Mouse (Mus musculus) forebrain, embryonic 16.5 days (tissue): ENCODE results near the gene Aen. TPM values are rescaled to one million over a fixed set of nuclear protein-coding genes. Genes with fewer than 3 reads are reported as not detected.

Source experiments
- ATAC-seq: fragments of 200-750 bp; cut with Nextera tagmentation; 2 replicates; pipeline ENCODE4 v1.8.0; 2017; ENCODE audit warnings: mild to moderate bottlenecking, moderate library complexity
- H3K27ac ChIP-seq: fragments of 300-500 bp; sonication (generic); 2 replicates; pipeline ENCODE4 v1.5.1; 2014; ENCODE audit warnings: low read length, control low read depth
- H3K27me3 ChIP-seq: fragments of 300-500 bp; sonication (generic); replicated peaks from 2 replicates; pipeline ENCODE4 v1.6.1; 2014; ENCODE audit warnings: low read length; ENCODE audit not compliant: control insufficient read depth, insufficient read depth
- H3K36me3 ChIP-seq: fragments of 300-500 bp; sonication (generic); 2 replicates; pipeline ENCODE4 v1.6.1; 2014; ENCODE audit not compliant: control insufficient read depth, insufficient read depth
- H3K4me1 ChIP-seq: fragments of 300-500 bp; sonication (generic); replicated peaks from 2 replicates; pipeline ENCODE4 v1.6.1; 2014; ENCODE audit warnings: low read length; ENCODE audit not compliant: control insufficient read depth, insufficient read depth
- H3K4me2 ChIP-seq: fragments of 300-500 bp; sonication (generic); 2 replicates; pipeline ENCODE4 v1.6.1; 2014; ENCODE audit warnings: mild to moderate bottlenecking, low read length, control low read depth
- H3K4me3 ChIP-seq: fragments of 300-500 bp; sonication (generic); replicated peaks from 2 replicates; pipeline ENCODE4 v1.5.1; 2014; ENCODE audit warnings: mild to moderate bottlenecking, low read length, control low read depth
- H3K9ac ChIP-seq: fragments of 300-500 bp; sonication (generic); replicated peaks from 2 replicates; pipeline ENCODE4 v1.6.1; 2014; ENCODE audit warnings: low read depth, low read length, control low read depth
- H3K9me3 ChIP-seq: fragments of 300-500 bp; sonication (generic); 2 replicates; pipeline ENCODE4 v1.6.1; 2016; ENCODE audit warnings: low read length; ENCODE audit not compliant: control insufficient read depth
- WGBS: fragments of 180-500 bp; shearing (Covaris S2); extraction: QIAGEN DNeasy Blood & Tissue Kit; methylation state at CpG from one replicate; pipeline ENCODE4 v1.1.7; 2014; 5-methylcytosine and 5-hydroxymethylcytosine counted together
- polyA plus RNA-seq: library from polyadenylated mRNA; unstranded; fragments of >200 nt; fragmentation: Nextera tagmentation; extraction: Ambion mirVana; gene quantifications from 2 replicates; pipeline ENCODE4 v1.2.1, GENCODE M21; 2015

Aen gene
- polyA plus RNA-seq, 1 experiment from 2014 or later: 65.6 TPM

DNA sequence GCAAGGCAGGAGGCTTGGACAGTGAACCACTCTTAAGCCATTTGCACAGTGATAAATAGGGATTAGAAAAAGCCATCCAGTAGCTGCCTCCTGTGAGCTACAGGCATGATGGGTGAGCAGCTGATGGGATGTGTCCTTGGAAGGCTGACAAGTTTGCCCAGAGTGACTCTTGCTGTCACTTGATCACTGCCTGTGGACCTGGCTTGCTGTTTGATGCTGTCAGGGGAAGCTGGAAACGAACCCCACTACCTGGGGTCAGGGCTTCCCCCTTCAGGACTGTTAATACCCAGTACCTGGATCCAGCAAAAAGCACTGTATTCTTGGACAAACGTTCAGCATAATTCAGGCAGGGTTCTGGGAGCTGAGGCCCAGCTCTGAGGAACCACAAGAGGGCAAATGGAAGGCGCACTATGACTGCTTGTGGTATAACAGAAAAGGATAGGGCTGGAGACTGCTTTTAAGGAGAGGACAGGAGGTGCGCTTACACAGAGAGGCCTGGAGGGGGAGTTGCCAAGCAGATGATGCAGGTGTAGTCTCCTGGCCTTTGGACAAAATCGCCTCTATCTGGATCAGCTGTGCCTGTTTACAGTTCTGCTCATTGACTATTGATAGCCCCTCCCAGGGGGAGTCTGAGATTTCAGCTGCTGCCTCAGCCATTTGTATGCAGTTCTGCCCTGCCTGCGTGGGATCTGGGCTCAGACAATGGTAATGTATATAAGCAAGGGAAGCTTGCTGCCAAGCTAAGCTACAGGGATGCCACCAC, 14.9 kb downstream of the Aen start:
- 38% methylated on average over 6 of the region's 6 CpGs for WGBS
- no peak for ATAC-seq
- H3K4me3 ChIP-seq: no peak overlapping the region

DNA sequence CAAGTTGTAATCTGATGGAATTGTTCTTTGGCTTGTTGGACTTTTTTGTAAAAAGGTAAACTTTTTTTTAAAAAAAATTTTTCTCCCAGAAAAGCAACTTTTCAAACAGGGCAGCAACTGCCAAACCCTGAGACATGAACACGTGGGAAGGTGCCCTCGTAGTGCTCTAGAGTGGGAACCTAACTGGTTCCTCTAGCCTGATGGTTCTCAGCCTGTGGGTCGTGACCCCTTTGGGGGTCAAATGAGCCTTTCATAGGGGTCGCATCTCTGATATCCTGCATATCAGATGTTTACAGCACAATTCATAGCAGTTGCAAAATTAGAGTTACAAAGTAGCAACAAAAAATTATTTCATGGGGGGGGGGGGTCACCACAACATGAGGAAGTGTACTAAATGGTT, 15.6 kb downstream of the Aen start:
- Histone ChIP-seq H3K4me2 (no peak overlapping the region), H3K9me3 (no peaks in the 10 kb centered on the region), H3K27ac (no peak overlapping the region), H3K9ac (no peak overlapping the region), H3K4me1 (peaks cover 15% of the 10 kb centered on the region), H3K4me3 (no peak overlapping the region), H3K36me3 (peaks cover 5% of the 10 kb centered on the region; the same call in 1 of the 2 replicates), H3K27me3 (no peaks in the 10 kb centered on the region)
- ATAC-seq: no peak
- WGBS: 94% methylated on average over 4 of the region's 4 CpGs

More for the DNA sequence above, 14.9 kb downstream of the Aen start:
- Histone ChIP-seq H3K4me2 (no peak overlapping the region), H3K27ac (no peak overlapping the region), H3K9ac (no peak overlapping the region), H3K36me3 (peaks cover 5% of the 10 kb centered on the region; the same call in 1 of the 2 replicates), H3K27me3 (no peaks in the 10 kb centered on the region), H3K9me3 (no peaks in the 10 kb centered on the region), H3K4me1 (peaks cover 15% of the 10 kb centered on the region)

DNA sequence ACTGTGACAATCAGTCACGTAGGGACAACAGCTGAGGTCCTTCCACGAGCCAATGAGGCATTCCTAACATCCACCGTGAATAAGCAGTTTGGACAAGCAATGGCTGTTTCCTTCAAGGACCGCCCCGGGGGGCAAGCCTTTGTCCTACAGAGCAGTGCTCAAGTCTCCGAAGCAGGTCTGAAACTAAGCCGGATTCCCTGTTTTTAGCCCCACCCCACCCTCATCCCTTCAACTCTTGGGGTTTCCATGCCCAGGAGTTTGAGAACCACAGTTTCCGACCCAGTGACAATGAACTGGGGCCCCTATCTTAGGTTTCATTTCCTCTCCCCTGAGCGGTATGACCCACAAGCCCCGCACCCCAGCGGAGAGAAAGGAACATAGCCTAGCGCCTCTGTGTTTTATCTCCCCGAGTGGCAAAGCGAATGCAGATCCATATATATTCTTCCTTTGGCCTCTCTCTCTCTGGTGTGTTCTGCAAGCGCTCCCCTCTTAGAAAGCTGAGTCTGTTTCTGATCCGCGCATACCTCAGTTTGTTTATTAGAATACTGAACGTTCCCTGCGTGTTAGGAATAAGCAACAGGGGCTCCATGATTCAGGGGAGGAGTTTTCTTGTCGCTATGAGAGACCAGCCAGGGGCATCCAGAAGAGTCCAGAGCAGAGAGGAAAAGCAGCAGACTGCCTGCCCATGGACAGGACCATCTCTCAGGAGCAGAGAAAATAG, 16.8 kb downstream of the Aen start:
- no peak overlapping the region for H3K27ac ChIP-seq
- ATAC-seq: peak; percentile 37; the same call in 1 of the 2 replicates
- H3K36me3 ChIP-seq: no peaks in the 10 kb centered on the region
- H3K4me2 ChIP-seq: peak overlapping the region; percentile 41
- WGBS: 11% methylated on average over 20 of the region's 20 CpGs
- peaks cover 15% of the 10 kb centered on the region for H3K4me1 ChIP-seq
- H3K9me3 ChIP-seq: no peaks in the 10 kb centered on the region
- H3K4me3 ChIP-seq: 0 out of 2 replicates have a peak overlapping the region, but pooled peaks have one; percentile 6
- no peaks in the 10 kb centered on the region for H3K27me3 ChIP-seq
- H3K9ac ChIP-seq: no peak overlapping the region

DNA sequence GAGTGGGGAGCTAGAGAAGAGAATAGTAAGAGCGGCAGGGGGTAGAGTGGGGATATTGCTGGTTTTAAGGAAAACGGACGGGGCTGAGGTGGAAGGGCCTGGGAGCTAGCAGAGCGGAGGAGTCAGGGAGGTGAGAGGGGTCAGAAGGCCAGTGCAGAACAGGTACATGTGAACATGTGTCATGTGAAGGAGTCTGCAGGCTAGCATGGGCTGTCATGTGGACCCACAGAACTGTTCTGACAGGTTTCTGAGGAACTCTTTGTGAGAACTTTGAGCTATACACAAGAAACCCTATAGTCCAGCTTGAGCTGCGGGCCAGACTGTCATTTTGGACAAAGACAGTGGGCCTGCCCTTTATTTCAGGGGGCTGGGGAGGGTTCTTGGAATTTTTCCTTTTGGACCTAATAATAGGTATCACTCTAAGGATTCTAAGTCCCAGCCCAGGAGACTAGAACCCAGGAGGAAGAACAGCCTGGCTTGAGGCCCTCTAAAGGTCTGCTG, 17.4 kb downstream of the Aen start, which contains the start of gene Isg20:
TSS of gene Isg20 (plus strand) at position 451 of the 501 bp plus-strand sequence.
- no peaks in the 10 kb centered on the region for H3K36me3 ChIP-seq
- peaks cover 15% of the 10 kb centered on the region for H3K4me1 ChIP-seq
- H3K9me3 ChIP-seq: no peaks in the 10 kb centered on the region
- H3K4me3 ChIP-seq: 0 out of 2 replicates have a peak within 1 kb of the TSS, but pooled peaks have one; percentile 6
- no peaks in the 10 kb centered on the region for H3K27me3 ChIP-seq
- WGBS: 49% methylated on average over 5 of the region's 5 CpGs
- H3K4me2 ChIP-seq: peak within 1 kb of the TSS; percentile 41
- H3K9ac ChIP-seq: no peak within 1 kb of the TSS
- no peak for ATAC-seq
- H3K27ac ChIP-seq: no peak within 1 kb of the TSS

DNA sequence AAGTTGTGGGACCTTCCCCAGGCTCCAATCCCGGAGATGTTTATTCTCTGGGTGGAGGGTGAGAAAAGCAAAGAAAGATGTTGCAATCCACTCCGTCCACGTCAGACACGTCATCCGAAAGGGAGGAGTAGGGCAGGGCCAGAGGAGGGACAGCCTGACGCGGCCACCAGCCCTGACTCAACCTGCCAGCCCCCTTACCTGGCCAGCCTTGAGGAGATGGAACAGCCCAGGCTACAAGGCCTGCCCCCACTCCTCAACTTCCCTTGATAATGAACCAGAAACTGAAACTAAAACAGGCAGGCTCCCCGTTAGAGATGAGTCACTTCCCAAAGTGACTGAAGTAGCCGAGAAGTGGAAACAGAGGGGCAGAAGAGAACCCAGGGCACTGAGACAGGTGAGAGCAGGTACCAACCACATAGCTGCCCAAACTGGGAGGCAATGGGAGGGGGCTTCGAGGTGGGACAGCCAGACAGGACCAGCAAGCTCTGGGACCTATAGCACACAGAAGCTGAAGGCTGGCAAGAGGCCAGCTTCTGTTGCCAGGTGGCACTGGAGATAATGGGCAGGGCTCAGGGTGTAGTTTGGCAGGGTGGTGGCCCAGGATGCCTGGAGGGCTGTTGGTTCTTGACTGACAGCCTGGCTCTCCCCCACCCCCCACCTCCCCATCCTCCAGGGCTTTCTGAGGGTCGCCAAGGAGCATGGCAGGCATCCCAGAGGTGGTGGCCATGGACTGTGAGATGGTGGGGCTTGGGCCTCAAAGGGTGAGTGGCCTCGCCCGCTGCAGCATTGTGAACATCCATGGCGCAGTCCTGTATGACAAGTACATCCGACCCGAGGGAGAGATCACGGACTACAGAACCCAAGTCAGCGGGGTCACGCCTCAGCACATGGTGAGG, 18.2 kb downstream of the Aen start:
- Histone ChIP-seq H3K27me3 (no peaks in the 10 kb centered on the region), H3K9me3 (no peaks in the 10 kb centered on the region), H3K36me3 (no peaks in the 10 kb centered on the region), H3K27ac (no peak overlapping the region), H3K4me1 (peaks cover 15% of the 10 kb centered on the region), H3K9ac (no peak overlapping the region), H3K4me2 (no peak overlapping the region), H3K4me3 (no peak overlapping the region)
- 75% methylated on average over 19 of the region's 19 CpGs for WGBS
- peak; percentile 34 for ATAC-seq

DNA sequence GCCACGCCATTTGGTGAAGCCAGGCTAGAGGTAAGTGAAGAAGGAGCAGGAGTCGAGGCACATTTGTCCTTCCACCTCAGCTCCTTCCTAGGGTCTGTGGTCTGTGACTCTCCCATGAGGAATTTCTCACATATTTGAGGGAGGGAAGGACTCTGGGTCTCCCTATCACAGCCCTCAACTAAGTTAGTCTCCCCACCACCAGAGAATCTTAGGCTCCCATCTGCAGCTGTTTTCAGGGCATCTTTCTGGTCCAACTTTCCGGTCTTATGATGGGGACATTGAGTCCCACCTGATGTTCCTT, 18.8 kb downstream of the Aen start:
- H3K4me3 ChIP-seq: no peak overlapping the region
- no peaks in the 10 kb centered on the region for H3K36me3 ChIP-seq
- WGBS: 97% methylated on average over 2 of the region's 3 CpGs

DNA sequence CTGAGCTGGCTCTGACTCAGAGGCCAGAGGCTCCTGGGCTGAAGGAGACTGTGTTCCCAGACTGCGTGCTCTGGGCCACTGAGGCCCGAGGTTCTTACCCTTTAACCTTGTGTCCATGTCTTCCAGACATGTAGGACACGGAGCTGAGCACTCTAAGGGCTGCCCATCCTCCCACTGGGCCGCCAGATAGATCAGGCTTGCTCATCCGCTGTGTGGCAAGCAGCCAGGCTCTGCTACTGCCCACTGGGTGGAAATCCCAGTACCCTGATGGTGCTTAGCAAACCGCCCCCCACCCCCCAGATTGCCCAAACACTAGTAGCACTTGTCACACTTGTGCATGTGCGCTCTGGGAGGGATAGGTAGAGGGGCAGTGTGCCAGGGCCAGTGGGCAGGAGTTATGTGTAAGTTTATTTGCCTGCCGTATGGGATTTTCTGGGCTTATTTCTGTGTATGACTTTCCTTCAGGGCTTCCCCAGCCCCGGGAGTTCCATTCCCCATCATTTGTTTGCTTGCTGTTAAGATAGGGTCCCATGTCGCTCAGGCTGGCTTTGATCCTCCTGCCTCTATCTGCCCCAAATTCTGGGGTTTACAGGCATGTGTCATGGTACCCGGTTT, 19.3 kb downstream of the Aen start:
- no peaks in the 10 kb centered on the region for H3K27me3 ChIP-seq
- no peak overlapping the region for H3K9ac ChIP-seq
- no peak for ATAC-seq
- H3K4me2 ChIP-seq: no peak overlapping the region
- no peaks in the 10 kb centered on the region for H3K9me3 ChIP-seq
- WGBS: 87% methylated on average over 11 of the region's 11 CpGs
- no peak overlapping the region for H3K27ac ChIP-seq
- no peak overlapping the region for H3K4me3 ChIP-seq
- peaks cover 15% of the 10 kb centered on the region for H3K4me1 ChIP-seq
- H3K36me3 ChIP-seq: no peaks in the 10 kb centered on the region

More for the DNA sequence above, 18.8 kb downstream of the Aen start:
- Histone ChIP-seq H3K27ac (no peak overlapping the region), H3K4me1 (peaks cover 15% of the 10 kb centered on the region), H3K4me2 (no peak overlapping the region), H3K27me3 (no peaks in the 10 kb centered on the region), H3K9me3 (no peaks in the 10 kb centered on the region), H3K9ac (no peak overlapping the region)
- ATAC-seq: no peak

DNA sequence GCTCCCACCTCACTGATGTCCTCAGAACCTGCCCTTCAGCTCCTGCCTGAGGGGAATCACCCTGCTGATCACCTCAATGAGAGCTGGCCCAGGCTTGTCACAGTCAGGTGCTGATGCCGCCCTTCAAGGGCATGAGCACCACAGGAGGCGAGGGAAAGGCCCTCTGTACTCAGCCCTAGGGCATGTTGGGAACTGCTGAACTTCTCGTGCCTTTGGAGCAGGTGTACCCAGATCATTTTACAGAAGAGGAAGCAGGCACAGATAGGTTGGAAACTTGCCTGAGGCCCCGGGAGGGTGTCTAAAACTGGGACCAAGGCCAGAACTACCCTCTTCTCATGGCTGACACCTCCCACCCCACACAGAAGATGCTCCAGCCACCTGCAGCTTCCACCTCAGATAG, 23.0 kb downstream of the Aen start:
- Histone ChIP-seq H3K9me3 (no peaks in the 10 kb centered on the region), H3K4me2 (no peak overlapping the region), H3K4me3 (no peak overlapping the region), H3K36me3 (no peaks in the 10 kb centered on the region), H3K9ac (no peak overlapping the region), H3K27me3 (no peaks in the 10 kb centered on the region), H3K27ac (no peak overlapping the region), H3K4me1 (peaks cover 6% of the 10 kb centered on the region)
- WGBS: 49% methylated on average over 4 of the region's 4 CpGs
- no peak for ATAC-seq
